Mouse (Mus musculus) monocyte, adult 2 months (primary cell): ENCODE measurements around the gene Gm17689.

Experiments used
- DNase-seq, 2 experiments: peaks; one replicate each; pipeline ENCODE4 v3.0.0; 2022; ENCODE audit warnings: low spot score in 2 of 2, low read depth in 1 of 2

Gm17689 gene

GRCm38 (mm10) chr9:36582535-36582934 lies at the start of gene Gm17689:
Gene Gm17689, minus strand, starts transcription at chr9:36582635.
- no peak for DNase-seq

DNA sequence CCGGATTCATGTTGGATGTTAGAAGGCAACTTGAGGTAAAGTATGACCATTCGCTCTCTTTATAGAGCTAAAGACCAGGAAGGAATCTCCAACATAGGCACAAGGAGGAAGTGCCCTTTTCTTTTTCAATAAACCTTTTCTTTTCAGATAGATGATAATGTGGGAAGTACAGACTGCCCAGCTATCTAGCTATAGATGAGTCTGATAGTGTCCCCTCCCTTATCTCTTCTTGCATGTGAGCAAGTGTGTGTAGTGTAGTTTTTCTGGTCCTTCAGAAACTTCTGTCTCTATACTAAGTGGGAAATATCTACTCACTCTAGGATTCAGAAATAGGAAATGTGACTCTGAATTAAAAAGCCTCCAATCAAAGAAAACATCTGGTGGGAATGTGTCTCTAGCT lies 40.6 kb downstream of the Gm17689 start, which contains the start of gene Gm5615:
Gene Gm5615 (minus strand): TSS at position 101 of the 400 bp plus-strand sequence.
- DNase-seq, result no peak
